Mouse (Mus musculus) stomach, embryonic 15.5 days (tissue): ENCODE data around the gene Agbl5. TPM values are rescaled to one million over a fixed set of nuclear protein-coding genes. Genes with fewer than 3 reads are reported as not detected.
A peak's percentile ranks its signal among the peaks of the same experiment; 100 is the strongest.

Source experiments
- ATAC-seq: fragments of 200-750 bp; cut with Nextera tagmentation; 2 replicates; pipeline ENCODE4 v1.8.0; 2017; ENCODE audit warnings: low read depth, moderate number of reproducible peaks, moderate TSS enrichment; ENCODE audit not compliant: insufficient read depth, low FRiP score
- H3K27ac ChIP-seq: fragments of 300-500 bp; sonication (generic); 2 replicates; pipeline ENCODE4 v1.5.1; 2015; ENCODE audit warnings: mild to moderate bottlenecking, inconsistent platforms
- H3K27me3 ChIP-seq: fragments of 300-500 bp; sonication (generic); replicated peaks from 2 replicates; pipeline ENCODE4 v1.6.1; 2015; ENCODE audit warnings: inconsistent platforms
- H3K36me3 ChIP-seq: fragments of 300-500 bp; sonication (generic); 2 replicates; pipeline ENCODE4 v1.6.1; 2015; ENCODE audit warnings: inconsistent platforms
- H3K4me1 ChIP-seq: fragments of 300-500 bp; sonication (generic); 2 replicates; pipeline ENCODE4 v1.6.1; 2015; ENCODE audit warnings: inconsistent platforms
- H3K4me2 ChIP-seq: fragments of 300-500 bp; sonication (generic); 2 replicates; pipeline ENCODE4 v1.6.1; 2015; ENCODE audit warnings: mild to moderate bottlenecking, inconsistent platforms
- H3K4me3 ChIP-seq: fragments of 300-500 bp; sonication (generic); replicated peaks from 2 replicates; pipeline ENCODE4 v1.5.1; 2015; ENCODE audit warnings: inconsistent platforms
- H3K9ac ChIP-seq: fragments of 300-500 bp; sonication (generic); 2 replicates; pipeline ENCODE4 v1.6.1; 2015; ENCODE audit warnings: inconsistent platforms
- H3K9me3 ChIP-seq: fragments of 300-500 bp; sonication (generic); 2 replicates; pipeline ENCODE4 v1.6.1; 2016; ENCODE audit warnings: inconsistent platforms
- WGBS: fragments of 180-500 bp; shearing (Covaris S2); methylation state at CpG from one replicate; pipeline ENCODE4 v1.1.7; 2015; 5-methylcytosine and 5-hydroxymethylcytosine counted together
- polyA plus RNA-seq: library from polyadenylated mRNA; unstranded; fragments of >200 nt; fragmentation: Nextera tagmentation; extraction: Ambion mirVana; gene quantifications from 2 replicates; pipeline ENCODE4 v1.2.1, GENCODE M21; 2015

The Agbl5 gene
- polyA plus RNA-seq, 1 experiment from 2014 or later: 15.9 TPM

DNA sequence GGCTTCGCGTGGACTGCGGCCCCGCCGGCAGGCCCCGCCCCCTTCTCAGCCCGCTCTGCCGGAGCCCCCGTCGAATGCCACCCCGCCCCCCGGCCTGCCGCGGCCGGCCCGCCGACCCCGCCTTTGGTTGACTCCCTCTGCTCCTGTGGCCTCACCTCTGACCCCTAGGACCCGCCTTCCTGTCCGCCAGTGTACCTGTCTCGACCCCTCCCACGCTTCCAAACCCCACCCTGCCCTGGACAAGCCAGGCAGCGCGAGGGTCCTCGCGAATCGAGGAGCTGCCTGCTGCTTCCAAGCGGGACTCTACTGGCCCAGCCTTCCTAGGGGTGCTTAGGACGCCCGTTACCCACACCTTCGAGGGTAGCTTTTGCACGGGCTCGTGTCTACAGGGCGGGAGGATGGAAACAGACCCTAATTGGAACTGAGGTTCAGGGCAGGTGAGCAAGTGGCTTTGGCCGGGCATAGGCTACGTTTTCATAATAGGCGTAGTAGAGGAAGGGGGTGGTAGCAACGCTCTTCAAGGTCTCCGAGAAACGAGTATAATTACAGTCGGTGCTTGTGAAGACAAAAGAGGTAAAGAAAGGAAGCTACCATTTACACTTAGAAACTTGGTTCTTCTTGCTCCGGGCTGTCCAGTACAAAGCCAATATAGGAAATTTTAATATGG lies 727 bp downstream of the Agbl5 start:
- peak; percentile 13 for ATAC-seq
- H3K36me3 ChIP-seq: peaks cover 27% of the 10 kb centered on the region
- 1% methylated on average over 41 of the region's 42 CpGs for WGBS

GRCm38 (mm10) chr5:30890375-30890774 lies 1.9 kb downstream of the Agbl5 start:
- H3K4me2 ChIP-seq: peak overlapping the region; percentile 84
- no peak overlapping the region; the same call in 1 of the 2 replicates for H3K9ac ChIP-seq
- H3K9me3 ChIP-seq: no peaks in the 10 kb centered on the region
- H3K36me3 ChIP-seq: peaks cover 36% of the 10 kb centered on the region
- H3K27ac ChIP-seq: peak overlapping the region; percentile 99
- peak overlapping the region; percentile 84 for H3K4me3 ChIP-seq
- ATAC-seq: no peak
- H3K4me1 ChIP-seq: peaks cover 15% of the 10 kb centered on the region
- no peaks in the 10 kb centered on the region for H3K27me3 ChIP-seq
- WGBS: 67% methylated on average over 7 of the region's 7 CpGs

More for the DNA sequence above, 727 bp downstream of the Agbl5 start:
- Histone ChIP-seq H3K4me1 (peaks cover 15% of the 10 kb centered on the region), H3K9ac (peak overlapping the region; percentile 65), H3K27ac (peak overlapping the region; percentile 99), H3K4me3 (peak overlapping the region; percentile 84), H3K4me2 (peak overlapping the region; percentile 84), H3K27me3 (no peaks in the 10 kb centered on the region), H3K9me3 (no peaks in the 10 kb centered on the region)

DNA sequence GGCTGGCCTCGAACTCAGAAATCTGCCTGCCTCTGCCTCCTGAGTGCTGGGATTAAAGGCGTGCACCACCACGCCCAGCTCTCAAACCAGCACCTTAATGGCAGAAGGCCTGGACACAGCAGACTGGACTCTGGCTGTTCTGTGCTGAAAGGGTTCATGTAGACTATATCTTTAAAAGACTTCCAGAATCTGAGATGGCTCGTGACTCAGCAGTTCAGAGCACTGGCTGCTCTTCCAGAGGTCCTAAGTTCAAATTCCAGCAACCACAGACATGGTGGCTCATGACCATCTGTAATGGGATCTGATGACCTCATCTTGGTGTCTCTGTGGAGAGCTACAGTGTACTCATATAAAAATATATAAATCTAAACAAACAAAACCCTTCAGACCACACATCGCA lies 13.4 kb downstream of the Agbl5 start:
- no peak for ATAC-seq

GRCm38 (mm10) chr5:30907413-30908059 lies 19.0 kb downstream of the Agbl5 start, which contains the start of gene Ost4:
Gene Ost4 (minus strand): TSS chr5:30907788.
- peaks cover 47% of the 10 kb centered on the region for H3K4me1 ChIP-seq
- WGBS: under 1% methylated on average over 58 of the region's 58 CpGs

More for the DNA sequence above, 13.4 kb downstream of the Agbl5 start:
- Histone ChIP-seq H3K27ac (no peak overlapping the region), H3K9me3 (no peaks in the 10 kb centered on the region), H3K4me2 (no peak overlapping the region), H3K9ac (no peak overlapping the region), H3K4me3 (no peak overlapping the region), H3K4me1 (peaks cover 14% of the 10 kb centered on the region), H3K27me3 (no peaks in the 10 kb centered on the region), H3K36me3 (peaks cover 19% of the 10 kb centered on the region; the same call in 1 of the 2 replicates)
- 83% methylated on average over 5 of the region's 5 CpGs for WGBS

GRCm38 (mm10) chr5:30908426-30909299 lies 20.2 kb downstream of the Agbl5 start:
- H3K4me1 ChIP-seq: peaks cover 51% of the 10 kb centered on the region
- H3K4me3 ChIP-seq: peak overlapping the region; percentile 66
- peak overlapping the region; percentile 99 for H3K27ac ChIP-seq
- WGBS: 23% methylated on average over 13 of the region's 13 CpGs
- H3K27me3 ChIP-seq: no peaks in the 10 kb centered on the region
- peak overlapping the region; percentile 89 for H3K4me2 ChIP-seq
- peak; percentile 57 for ATAC-seq
- H3K36me3 ChIP-seq: peaks cover 16% of the 10 kb centered on the region; the same call in 1 of the 2 replicates
- H3K9me3 ChIP-seq: no peaks in the 10 kb centered on the region
- peak overlapping the region; percentile 45; the same call in 1 of the 2 replicates for H3K9ac ChIP-seq

More at GRCm38 (mm10) chr5:30907413-30908059, 19.0 kb downstream of the Agbl5 start, which contains the start of gene Ost4:
- Histone ChIP-seq H3K27ac (peak within 1 kb of the TSS; percentile 99), H3K9ac (peak within 1 kb of the TSS; percentile 59), H3K27me3 (no peaks in the 10 kb centered on the region), H3K36me3 (peaks cover 16% of the 10 kb centered on the region; the same call in 1 of the 2 replicates), H3K4me2 (peak within 1 kb of the TSS; percentile 89), H3K4me3 (peak within 1 kb of the TSS; percentile 66), H3K9me3 (no peaks in the 10 kb centered on the region)
- ATAC-seq: peak; percentile 94

DNA sequence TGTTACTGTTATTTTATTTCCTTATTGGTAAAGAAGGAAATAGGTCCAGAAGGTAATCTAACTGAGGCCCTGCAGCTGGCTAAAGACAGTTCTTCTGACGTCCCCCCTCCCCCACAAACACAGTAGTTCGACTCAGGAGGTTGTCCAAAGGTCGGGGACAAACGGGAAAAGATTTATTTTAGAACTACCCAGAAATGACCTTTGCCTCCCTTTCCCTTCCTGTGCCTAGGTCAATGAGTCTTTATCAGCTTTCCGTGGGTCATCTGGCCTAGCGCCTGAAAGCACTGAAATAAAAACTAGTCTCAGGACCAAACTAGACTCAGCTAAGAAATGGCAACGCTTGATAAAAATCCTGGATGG lies 20.8 kb downstream of the Agbl5 start:
- ATAC-seq: no peak
- WGBS: 23% methylated on average over 7 of the region's 7 CpGs
- Histone ChIP-seq H3K27ac (peak overlapping the region; percentile 99), H3K9me3 (no peaks in the 10 kb centered on the region), H3K27me3 (no peaks in the 10 kb centered on the region), H3K9ac (no peak overlapping the region), H3K4me3 (no peak overlapping the region), H3K4me1 (peaks cover 51% of the 10 kb centered on the region), H3K36me3 (peaks cover 11% of the 10 kb centered on the region; the same call in 1 of the 2 replicates), H3K4me2 (peak overlapping the region; percentile 89; the same call in 1 of the 2 replicates)

DNA sequence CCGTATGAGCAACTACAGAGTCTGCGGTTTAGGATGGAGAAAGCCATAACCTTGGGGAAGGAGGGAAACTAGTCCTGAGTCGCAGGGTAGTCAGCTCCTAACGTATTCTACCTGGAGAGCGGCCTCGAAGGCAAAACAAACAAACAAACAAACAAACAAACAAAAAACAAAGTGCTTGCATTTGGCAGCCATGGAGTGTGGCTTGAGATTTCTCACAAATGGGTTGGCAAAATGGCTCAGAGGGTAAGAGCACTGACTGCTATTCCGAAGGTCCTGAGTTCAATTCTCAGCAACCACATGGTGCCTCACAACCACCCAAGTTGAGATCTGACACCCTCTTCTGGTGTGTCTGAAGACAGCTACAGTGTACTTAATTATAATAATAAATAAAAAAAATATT lies 21.4 kb downstream of the Agbl5 start:
- 76% methylated on average over 7 of the region's 7 CpGs for WGBS
- Histone ChIP-seq H3K36me3 (peaks cover 6% of the 10 kb centered on the region; the same call in 1 of the 2 replicates), H3K4me2 (no peak overlapping the region), H3K4me3 (no peak overlapping the region), H3K27me3 (no peaks in the 10 kb centered on the region), H3K9me3 (no peaks in the 10 kb centered on the region), H3K27ac (peak overlapping the region; percentile 99), H3K4me1 (peaks cover 51% of the 10 kb centered on the region), H3K9ac (no peak overlapping the region)
- no peak for ATAC-seq

GRCm38 (mm10) chr5:30910481-30910880 lies 22.0 kb downstream of the Agbl5 start:
- Histone ChIP-seq H3K36me3 (no peaks in the 10 kb centered on the region), H3K4me2 (no peak overlapping the region), H3K4me1 (peaks cover 51% of the 10 kb centered on the region), H3K27ac (peak overlapping the region; percentile 68; the same call in 1 of the 2 replicates), H3K4me3 (no peak overlapping the region), H3K9me3 (no peaks in the 10 kb centered on the region), H3K9ac (no peak overlapping the region), H3K27me3 (no peaks in the 10 kb centered on the region)
- ATAC-seq: no peak

DNA sequence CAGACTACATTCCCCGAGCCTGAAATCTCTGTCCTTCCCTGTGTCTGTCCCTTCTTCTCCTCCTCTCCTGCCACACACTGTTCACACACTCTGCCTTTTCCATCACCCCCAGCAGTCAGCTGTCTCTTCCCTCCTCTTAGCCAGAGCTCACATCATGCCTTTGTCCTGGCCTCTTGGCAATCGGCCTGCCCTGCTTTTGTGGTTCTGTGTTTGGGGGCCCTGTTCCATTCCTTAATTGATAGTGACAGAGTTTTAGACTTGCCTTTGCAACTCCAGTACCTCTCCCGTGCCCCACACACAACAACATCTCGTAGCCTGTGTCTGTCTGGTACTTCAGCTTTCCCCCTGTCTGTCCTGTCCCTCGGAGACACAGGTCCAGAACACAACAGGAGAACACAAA lies 23.7 kb downstream of the Agbl5 start:
- H3K27ac ChIP-seq: peak overlapping the region; percentile 95
- ATAC-seq: no peak
- 48% methylated on average over 5 of the region's 5 CpGs for WGBS
- H3K4me2 ChIP-seq: no peak overlapping the region
- no peaks in the 10 kb centered on the region for H3K9me3 ChIP-seq
- no peak overlapping the region for H3K4me3 ChIP-seq
- H3K27me3 ChIP-seq: no peaks in the 10 kb centered on the region
- 0 out of 2 replicates have a peak, but pooled peaks cover 4% of the 10 kb centered on the region for H3K36me3 ChIP-seq
- peaks cover 55% of the 10 kb centered on the region for H3K4me1 ChIP-seq
- no peak overlapping the region for H3K9ac ChIP-seq

DNA sequence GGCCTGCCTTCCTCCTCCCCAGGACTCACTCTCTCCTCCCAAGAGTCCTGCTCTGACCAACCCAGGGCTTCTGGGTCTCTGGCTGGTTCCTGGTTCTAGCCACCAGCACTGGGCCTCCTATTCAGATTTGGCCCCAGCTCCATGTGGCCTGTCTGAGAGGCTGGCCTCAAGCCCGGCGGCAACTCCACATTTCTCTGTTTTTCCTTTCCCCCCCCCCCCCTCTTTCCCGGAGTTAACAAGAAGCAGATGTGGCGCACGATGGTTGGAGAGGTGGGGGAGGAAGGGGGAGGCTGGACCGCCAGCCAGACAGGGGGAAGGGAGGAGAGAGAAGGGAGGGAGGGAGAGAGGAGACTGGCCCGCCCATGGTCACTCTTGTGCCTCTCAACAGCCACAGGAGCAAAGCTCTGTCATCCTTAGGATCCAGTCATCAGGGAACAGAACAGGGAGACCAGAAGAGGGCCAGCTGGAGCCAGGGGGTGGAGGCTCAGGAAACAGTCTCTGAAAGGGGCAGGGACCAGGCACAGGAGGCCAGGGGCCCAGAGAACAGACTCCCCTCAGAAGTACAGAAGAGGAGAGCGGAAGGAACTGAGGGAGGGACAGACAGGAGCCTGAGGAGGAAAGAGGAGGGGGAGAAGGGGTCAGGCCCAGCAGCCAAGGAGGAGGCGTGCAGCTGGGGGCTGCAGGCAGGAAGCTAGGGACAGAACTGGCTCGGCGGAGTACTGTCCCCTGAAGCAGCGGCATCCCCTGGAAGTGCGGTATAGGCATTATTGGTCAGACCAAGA lies 24.8 kb downstream of the Agbl5 start, which contains the start of gene Emilin1:
Emilin1 (plus strand) TSS at position 343 of the 782 bp plus-strand sequence.
- ATAC-seq: peak; percentile 63
- WGBS: 16% methylated on average over 13 of the region's 13 CpGs
- Histone ChIP-seq H3K4me2 (peak within 1 kb of the TSS; percentile 81), H3K4me1 (peaks cover 64% of the 10 kb centered on the region), H3K27ac (peak within 1 kb of the TSS; percentile 95), H3K9me3 (no peaks in the 10 kb centered on the region), H3K27me3 (no peaks in the 10 kb centered on the region), H3K4me3 (peak within 1 kb of the TSS; percentile 53), H3K9ac (peak within 1 kb of the TSS; percentile 61), H3K36me3 (peaks cover 13% of the 10 kb centered on the region)
